Mouse (Mus musculus) cortical plate, adult 2 months (tissue): ENCODE measurements at regions not wholly inside any gene's neighbourhood (a gene's known extent, or its start where the extent isn't known, plus 50 kb on each side); places are given as distances from the start of the nearest gene placed in this dataset.

ENCODE experiments used
- CTCF ChIP-seq: fragments of 200-500 bp; IDR thresholded peaks from 2 replicates; pipeline ENCODE4 v1.5.1; 2011; ENCODE audit warnings: mild to moderate bottlenecking, control low read depth, low read length; ENCODE audit not compliant: insufficient read depth; ENCODE audit errors: extremely low read depth
- POLR2A ChIP-seq: fragments of 200-500 bp; IDR thresholded peaks from 2 replicates; pipeline ENCODE4 v1.6.1; 2011; ENCODE audit warnings: mild to moderate bottlenecking, low read length, control low read depth; ENCODE audit not compliant: insufficient read depth; ENCODE audit errors: extremely low read depth

DNA sequence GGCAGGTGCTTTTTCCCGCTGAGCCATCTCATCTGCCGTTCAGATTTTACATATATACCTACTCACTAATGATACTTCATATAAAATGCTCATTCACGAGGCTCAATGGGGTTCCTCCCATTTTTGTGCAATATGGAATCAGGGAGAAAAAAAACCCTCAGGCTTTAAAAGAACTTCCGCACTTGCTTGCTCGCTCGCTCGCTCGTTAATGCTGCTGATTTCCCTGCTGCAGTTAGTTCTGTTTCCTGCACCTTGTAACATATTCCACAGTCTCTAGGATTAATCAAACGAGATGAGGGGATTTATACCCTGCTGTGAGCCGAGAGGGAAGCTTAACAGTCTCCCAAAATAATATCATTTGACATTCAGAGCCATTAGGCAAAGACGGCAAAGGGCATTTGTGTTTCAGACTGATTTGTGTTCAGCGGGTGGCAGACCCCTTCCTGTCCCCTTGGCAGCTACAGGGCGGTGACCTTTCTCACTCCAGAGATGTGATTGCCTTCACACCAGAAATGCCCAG, 326.4 kb downstream of the Pdcd6ip start:
- TF ChIP-seq CTCF (no peak), POLR2A (no peak)
